Comparison of ENCODE assay signal across 7 mouse cellular contexts in the genomic region with DNA sequence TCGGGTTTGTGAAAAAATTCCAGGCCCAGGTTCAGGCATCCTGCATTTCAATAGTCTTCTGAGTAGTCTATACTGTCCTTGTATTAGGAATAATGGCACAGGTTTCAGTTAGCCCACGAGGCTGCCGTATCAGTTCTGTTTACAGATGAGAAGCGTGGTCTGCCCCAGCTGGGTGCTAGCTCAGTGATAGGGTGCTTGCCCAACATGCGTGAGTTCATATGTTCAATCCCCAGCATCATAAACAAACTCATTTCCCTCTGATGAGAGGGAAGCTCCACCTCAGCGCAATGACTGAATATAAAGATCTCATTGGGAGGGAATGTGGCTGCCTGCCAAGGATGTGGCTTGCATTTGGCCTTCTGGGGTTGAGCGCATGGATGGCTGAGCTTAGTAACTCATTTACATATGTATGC. TPM values are rescaled to one million over a fixed set of nuclear protein-coding genes. Genes with fewer than 3 reads are reported as not detected.
DNase-seq lines count a peak whose midpoint lies in the region; ATAC-seq and TF ChIP-seq lines count a peak whose summit lies in the region.

No protein-coding gene starts in this region.

- ATAC-seq in liver, embryonic 12.5 days, result peak; percentile 25; the same call in 1 of the 2 replicates
- no peak for ATAC-seq in liver, postnatal 0 days
- 0 out of 2 replicates have a peak, but pooled peaks have one; percentile 5 for ATAC-seq in forebrain, postnatal 0 days
- ATAC-seq in megakaryocyte progenitor cell, adult 5-6 weeks (replicated peaks; ENCODE audit: poor library complexity), result peak; percentile 77
- ATAC-seq in megakaryocyte, adult 5-6 weeks (ENCODE audit: poor library complexity, severe bottlenecking), result no peak

- 43% methylated on average over 7 of the region's 7 CpGs for WGBS in liver, embryonic 12.5 days (ENCODE audit: insufficient replicate concordance)
- WGBS in liver, postnatal 0 days (ENCODE audit: insufficient replicate concordance), result 61% methylated on average over 7 of the region's 7 CpGs
- WGBS in forebrain, postnatal 0 days, result 31% methylated on average over 7 of the region's 7 CpGs

- peaks cover 32% of the 10 kb centered on the region for H3K4me1 ChIP-seq in liver, embryonic 12.5 days
- peaks cover 3% of the 10 kb centered on the region; the same call in 1 of the 2 replicates for H3K4me1 ChIP-seq in liver, postnatal 0 days (ENCODE audit: insufficient read depth)
- no peaks in the 10 kb centered on the region for H3K4me1 ChIP-seq in forebrain, postnatal 0 days (ENCODE audit: insufficient read depth)

- no peaks in the 10 kb centered on the region for H3K36me3 ChIP-seq in liver, embryonic 12.5 days
- 0 out of 2 replicates have a peak, but pooled peaks cover 6% of the 10 kb centered on the region for H3K36me3 ChIP-seq in liver, postnatal 0 days (replicated peaks; ENCODE audit: insufficient read depth, low read length)
- peaks cover 7% of the 10 kb centered on the region; the same call in 1 of the 2 replicates for H3K36me3 ChIP-seq in forebrain, postnatal 0 days (ENCODE audit: insufficient read depth)

- H3K27me3 ChIP-seq in liver, embryonic 12.5 days (replicated peaks), result no peaks in the 10 kb centered on the region
- no peaks in the 10 kb centered on the region for H3K27me3 ChIP-seq in liver, postnatal 0 days (ENCODE audit: insufficient read depth, low read length)
- no peaks in the 10 kb centered on the region for H3K27me3 ChIP-seq in forebrain, postnatal 0 days (ENCODE audit: insufficient read depth, low read length)

- DNase-seq in liver, postnatal 0 days, result no peak
- peak; percentile 50 for DNase-seq in adrenal gland, adult 2 months
- peak; percentile 17 for DNase-seq in forebrain, postnatal 0 days
- DNase-seq in left cerebral cortex, postnatal 25 days (ENCODE audit: low spot score in 2 of 2), result no peak

- intact Hi-C loops in left cerebral cortex, postnatal 25 days (cut with DNase I), result no loop called here

- H3K9ac ChIP-seq in liver, embryonic 12.5 days, result no peak overlapping the region
- no peak overlapping the region for H3K9ac ChIP-seq in liver, postnatal 0 days (replicated peaks)
- H3K9ac ChIP-seq in forebrain, postnatal 0 days, result no peak overlapping the region

- no peak for TF ChIP-seq CTCF in liver, postnatal 0 days (IDR thresholded peaks at IDR 0.05; ENCODE audit: low read depth)
- no peak for TF ChIP-seq CTCF in forebrain, postnatal 0 days (IDR thresholded peaks at IDR 0.05; ENCODE audit: low read depth)

- no peak overlapping the region for H3K4me3 ChIP-seq in liver, embryonic 12.5 days
- H3K4me3 ChIP-seq in liver, postnatal 0 days (ENCODE audit: low read depth, low read length), result no peak overlapping the region
- no peak overlapping the region for H3K4me3 ChIP-seq in forebrain, postnatal 0 days (ENCODE audit: low read depth, low read length)

- TF ChIP-seq EP300 in liver, postnatal 0 days (IDR thresholded peaks at IDR 0.05; ENCODE audit: low read depth), result no peak

- H3K9me3 ChIP-seq in liver, embryonic 12.5 days (replicated peaks), result no peaks in the 10 kb centered on the region
- H3K9me3 ChIP-seq in liver, postnatal 0 days (ENCODE audit: low read length), result no peaks in the 10 kb centered on the region
- no peaks in the 10 kb centered on the region for H3K9me3 ChIP-seq in forebrain, postnatal 0 days (ENCODE audit: low read length)

- H3K27ac ChIP-seq in liver, embryonic 12.5 days, result peak overlapping the region; percentile 28
- H3K27ac ChIP-seq in liver, postnatal 0 days (ENCODE audit: low read depth), result no peak overlapping the region
- H3K27ac ChIP-seq in forebrain, postnatal 0 days (ENCODE audit: low read depth, low read length), result no peak overlapping the region

- H3K4me2 ChIP-seq in liver, embryonic 12.5 days, result peak overlapping the region; percentile 18; the same call in 1 of the 2 replicates
- no peak overlapping the region for H3K4me2 ChIP-seq in liver, postnatal 0 days (ENCODE audit: low read depth, low read length)
- H3K4me2 ChIP-seq in forebrain, postnatal 0 days (ENCODE audit: low read depth), result no peak overlapping the region

RNA-seq across cellular contexts. Expression of gene Snx29, which starts 47.4 kb away (rescaled TPM):
- 4.6 and 4.9 TPM in 2 replicates for polyA plus RNA-seq in liver, embryonic 12.5 days (2016; fragmentation: Nextera tagmentation; extraction: Ambion mirVana)
- 1.7 and 2.3 TPM in 2 replicates for polyA plus RNA-seq in liver, postnatal 0 days (2015; fragmentation: Nextera tagmentation; extraction: Ambion mirVana)
- 10 to 100 TPM; 16.8 to 19.4 TPM for total RNA-seq in adrenal gland, adult 2 months (2021)
- polyA plus RNA-seq in adrenal gland, adult 2 months (2012; rRNA removed), result 4.8 and 6.5 TPM in 2 replicates
- total RNA-seq in forebrain, postnatal 0 days (2014; rRNA removed), result 17.7 and 20.6 TPM in 2 replicates
- 2.2 and 5.8 TPM in 2 replicates for polyA plus RNA-seq in forebrain, postnatal 0 days (2015; fragmentation: Nextera tagmentation; extraction: Ambion mirVana)
- total RNA-seq in megakaryocyte progenitor cell, adult 5-6 weeks (2015), result 6.6 and 8.6 TPM in 2 replicates
- total RNA-seq in megakaryocyte progenitor cell, adult 5-6 weeks (2017), result 5.3 and 8.0 TPM in 2 replicates
- total RNA-seq in megakaryocyte, adult 5-6 weeks (2015), result 6.2 and 7.1 TPM in 2 replicates
- total RNA-seq in megakaryocyte, adult 5-6 weeks (2017), result 4.7 and 6.3 TPM in 2 replicates
- total RNA-seq in left cerebral cortex, postnatal 25 days (2021), result 10 to 100 TPM; 19.4 to 24.4 TPM

RNA-seq across cellular contexts. Expression of gene Tnfrsf17, which starts 56.5 kb away (rescaled TPM):
- not detected in 2 replicates for polyA plus RNA-seq in liver, embryonic 12.5 days (2016; fragmentation: Nextera tagmentation; extraction: Ambion mirVana)
- polyA plus RNA-seq in liver, postnatal 0 days (2015; fragmentation: Nextera tagmentation; extraction: Ambion mirVana), result not detected in 2 replicates
- total RNA-seq in adrenal gland, adult 2 months (2021), result not detected
- not detected in 2 replicates for polyA plus RNA-seq in adrenal gland, adult 2 months (2012; rRNA removed)
- not detected in 2 replicates for total RNA-seq in forebrain, postnatal 0 days (2014; rRNA removed)
- polyA plus RNA-seq in forebrain, postnatal 0 days (2015; fragmentation: Nextera tagmentation; extraction: Ambion mirVana), result 0.18 and 0.19 TPM in 2 replicates
- total RNA-seq in megakaryocyte progenitor cell, adult 5-6 weeks (2015), result not detected in 2 replicates
- total RNA-seq in megakaryocyte progenitor cell, adult 5-6 weeks (2017), result not detected in 2 replicates
- 1.7 TPM in 1 of 2 replicates, not detected in the other for total RNA-seq in megakaryocyte, adult 5-6 weeks (2015)
- total RNA-seq in megakaryocyte, adult 5-6 weeks (2017), result 0.18 TPM in 1 of 2 replicates, not detected in the other
- total RNA-seq in left cerebral cortex, postnatal 25 days (2021), result not detected

Comparison
In these comparisons a context has a peak if more than half of its experiments do, and no peak if none do; other contexts are left out.
1. ATAC-seq: peak in liver, embryonic 12.5 days (single experiment), forebrain, postnatal 0 days (single experiment) and megakaryocyte progenitor cell, adult 5-6 weeks (single experiment); none in liver, postnatal 0 days (single experiment) and megakaryocyte, adult 5-6 weeks (single experiment).
2. DNase-seq: peak in adrenal gland, adult 2 months (single experiment) and forebrain, postnatal 0 days (single experiment); none in liver, postnatal 0 days (single experiment) and left cerebral cortex, postnatal 25 days (0 of 2).